Mouse (Mus musculus) liver, postnatal 0 days (tissue): ENCODE results near the gene Lgals1. TPM values are rescaled to one million over a fixed set of nuclear protein-coding genes. Genes with fewer than 3 reads are reported as not detected.
A peak's percentile ranks its signal among the peaks of the same experiment; 100 is the strongest.

Experiments
- ATAC-seq: fragments of 200-750 bp; cut with Nextera tagmentation; 2 replicates; pipeline ENCODE4 v1.8.0; 2017; ENCODE audit warnings: mild to moderate bottlenecking, moderate library complexity
- DNase-seq: peaks from one replicate; pipeline ENCODE4 v3.0.0-alpha.2; 2016
- H3K27ac ChIP-seq: fragments of 300-500 bp; sonication (generic); 2 replicates; pipeline ENCODE4 v1.5.1; 2014; ENCODE audit warnings: antibody characterized with exemption, moderate library complexity, mild to moderate bottlenecking, low read depth
- H3K27me3 ChIP-seq: fragments of 300-500 bp; sonication (generic); 2 replicates; pipeline ENCODE4 v1.6.1; 2014; ENCODE audit warnings: low read length, control low read depth, mixed read lengths; ENCODE audit not compliant: insufficient read depth
- H3K36me3 ChIP-seq: fragments of 300-500 bp; sonication (generic); replicated peaks from 2 replicates; pipeline ENCODE4 v1.6.1; 2014; ENCODE audit warnings: mild to moderate bottlenecking, control low read depth, low read length, moderate library complexity, mixed read lengths; ENCODE audit not compliant: insufficient read depth
- H3K4me1 ChIP-seq: fragments of 300-500 bp; sonication (generic); 2 replicates; pipeline ENCODE4 v1.6.1; 2014; ENCODE audit warnings: antibody characterized with exemption, mild to moderate bottlenecking, control low read depth; ENCODE audit not compliant: insufficient read depth
- H3K4me2 ChIP-seq: fragments of 300-500 bp; sonication (generic); 2 replicates; pipeline ENCODE4 v1.6.1; 2014; ENCODE audit warnings: low read depth, mild to moderate bottlenecking, low read length, moderate library complexity, mixed read lengths
- H3K4me3 ChIP-seq: fragments of 300-500 bp; sonication (generic); 2 replicates; pipeline ENCODE4 v1.5.1; 2014; ENCODE audit warnings: low read depth, low read length
- H3K9ac ChIP-seq: fragments of 300-500 bp; sonication (generic); replicated peaks from 2 replicates; pipeline ENCODE4 v1.6.1; 2014; ENCODE audit warnings: mild to moderate bottlenecking, moderate library complexity
- H3K9me3 ChIP-seq: fragments of 300-500 bp; sonication (generic); 2 replicates; pipeline ENCODE4 v1.6.1; 2016; ENCODE audit warnings: mild to moderate bottlenecking, control low read depth, low read length, mixed read lengths
- CTCF ChIP-seq: sonication (generic); IDR thresholded peaks from 2 replicates; pipeline ENCODE4 v1.5.1; 2016; ENCODE audit warnings: antibody characterized with exemption, low read depth
- EP300 ChIP-seq: IDR thresholded peaks from 2 replicates; pipeline ENCODE4 v1.6.1; 2016; ENCODE audit warnings: antibody characterized with exemption, low read depth, mild to moderate bottlenecking
- WGBS: fragments of 180-500 bp; shearing (Covaris S2); extraction: QIAGEN DNeasy Blood & Tissue Kit; methylation state at CpG from one replicate; pipeline ENCODE4 v1.1.7; 2014; ENCODE audit not compliant: insufficient replicate concordance; 5-methylcytosine and 5-hydroxymethylcytosine counted together
- polyA plus RNA-seq: library from polyadenylated mRNA; unstranded; fragments of >200 nt; fragmentation: Nextera tagmentation; extraction: Ambion mirVana; gene quantifications from 2 replicates; pipeline ENCODE4 v1.2.1, GENCODE M21; 2015

Gene Lgals1
- polyA plus RNA-seq, 1 experiment from 2014 or later: 102 TPM

GRCm38 (mm10) chr15:78940325-78940724 is 13.8 kb downstream of the Lgals1 start:
- H3K9ac ChIP-seq: no peak overlapping the region
- H3K36me3 ChIP-seq: peaks cover 42% of the 10 kb centered on the region
- no peak overlapping the region for H3K27ac ChIP-seq
- WGBS: 90% methylated on average over 13 of the region's 13 CpGs
- no peak overlapping the region for H3K4me2 ChIP-seq
- H3K4me3 ChIP-seq: no peak overlapping the region
- H3K27me3 ChIP-seq: no peaks in the 10 kb centered on the region
- no peaks in the 10 kb centered on the region for H3K9me3 ChIP-seq
- DNase-seq (no peak), ATAC-seq (no peak)
- H3K4me1 ChIP-seq: peaks cover 14% of the 10 kb centered on the region
- TF ChIP-seq EP300 (no peak), CTCF (no peak)

- peak; percentile 76 for ATAC-seq
- TF ChIP-seq EP300 (no peak), CTCF (peak; percentile 82)
- peak overlapping the region; percentile 52 for H3K4me2 ChIP-seq
- peak; percentile 79 for DNase-seq
- peaks cover 6% of the 10 kb centered on the region for H3K4me1 ChIP-seq
- H3K36me3 ChIP-seq: peaks cover 35% of the 10 kb centered on the region
- 8% methylated on average over 9 of the region's 9 CpGs for WGBS
- H3K9ac ChIP-seq: no peak overlapping the region; the same call in 1 of the 2 replicates
- no peak overlapping the region for H3K4me3 ChIP-seq
- H3K9me3 ChIP-seq: no peaks in the 10 kb centered on the region
- H3K27me3 ChIP-seq: peaks cover 15% of the 10 kb centered on the region
- H3K27ac ChIP-seq: no peak overlapping the region
Measured at GRCm38 (mm10) chr15:78942663-78943062, 16.1 kb downstream of the Lgals1 start.

GRCm38 (mm10) chr15:78946232-78946631 is 19.7 kb downstream of the Lgals1 start:
- no peak overlapping the region for H3K9ac ChIP-seq
- H3K27me3 ChIP-seq: peaks cover 30% of the 10 kb centered on the region
- H3K27ac ChIP-seq: no peak overlapping the region
- ATAC-seq (no peak), DNase-seq (no peak)
- H3K36me3 ChIP-seq: 0 out of 2 replicates have a peak, but pooled peaks cover 3% of the 10 kb centered on the region
- no peak for TF ChIP-seq CTCF
- TF ChIP-seq EP300: no peak
- WGBS: 76% methylated on average over 7 of the region's 7 CpGs
- peaks cover 10% of the 10 kb centered on the region for H3K4me1 ChIP-seq
- H3K9me3 ChIP-seq: no peaks in the 10 kb centered on the region
- no peak overlapping the region for H3K4me2 ChIP-seq
- H3K4me3 ChIP-seq: no peak overlapping the region

- Histone ChIP-seq H3K9me3 (no peaks in the 10 kb centered on the region), H3K4me1 (peaks cover 8% of the 10 kb centered on the region), H3K4me3 (0 out of 2 replicates have a peak within 1 kb of the TSS, but pooled peaks have one; percentile 17), H3K9ac (no peak within 1 kb of the TSS), H3K4me2 (peak within 1 kb of the TSS; percentile 64), H3K36me3 (no peaks in the 10 kb centered on the region), H3K27me3 (peaks cover 30% of the 10 kb centered on the region), H3K27ac (no peak within 1 kb of the TSS)
- TF ChIP-seq EP300 (no peak), CTCF (no peak)
- DNase-seq: peak; percentile 87
- WGBS: under 1% methylated on average over 24 of the region's 24 CpGs
- ATAC-seq: peak; percentile 94
Measured at GRCm38 (mm10) chr15:78947657-78948056, 21.1 kb downstream of the Lgals1 start, which contains the start of gene Triobp. Triobp (plus strand) TSS chr15:78947724.

GRCm38 (mm10) chr15:78948152-78948725 is 21.7 kb downstream of the Lgals1 start:
- Histone ChIP-seq H3K36me3 (no peaks in the 10 kb centered on the region), H3K9me3 (no peaks in the 10 kb centered on the region), H3K4me2 (peak overlapping the region; percentile 64), H3K27ac (no peak overlapping the region), H3K27me3 (peaks cover 30% of the 10 kb centered on the region), H3K4me1 (peaks cover 8% of the 10 kb centered on the region), H3K4me3 (0 out of 2 replicates have a peak overlapping the region, but pooled peaks have one; percentile 17), H3K9ac (no peak overlapping the region)
- WGBS: 7% methylated on average over 11 of the region's 11 CpGs
- no peak for TF ChIP-seq EP300
- TF ChIP-seq CTCF: no peak
- ATAC-seq (no peak), DNase-seq (no peak)

GRCm38 (mm10) chr15:78948883-78949282 is 22.4 kb downstream of the Lgals1 start:
- 91% methylated on average over 3 of the region's 3 CpGs for WGBS
- peaks cover 8% of the 10 kb centered on the region for H3K4me1 ChIP-seq
- H3K9me3 ChIP-seq: no peaks in the 10 kb centered on the region
- H3K36me3 ChIP-seq: no peaks in the 10 kb centered on the region
- H3K27ac ChIP-seq: no peak overlapping the region
- no peak overlapping the region for H3K9ac ChIP-seq
- no peak overlapping the region for H3K4me3 ChIP-seq
- DNase-seq (no peak), ATAC-seq (no peak)
- H3K27me3 ChIP-seq: peaks cover 30% of the 10 kb centered on the region
- no peak for TF ChIP-seq EP300
- TF ChIP-seq CTCF: no peak
- H3K4me2 ChIP-seq: no peak overlapping the region
